Mouse (Mus musculus) right cerebral cortex, postnatal 36 days (tissue): Measurements from ENCODE around the gene Klre1.
"Not testable (repeated sequence)": the region's sequence is repeated elsewhere in the genome, so short reads cannot be mapped to it uniquely, and the experiment has no call there.

ENCODE experiments used
- DNase-seq, 2 experiments: peaks; one replicate each; pipeline ENCODE4 v3.0.0; 2022; ENCODE audit warnings: low spot score in 2 of 2, mixed read lengths in 1 of 2

The Klre1 gene

DNA sequence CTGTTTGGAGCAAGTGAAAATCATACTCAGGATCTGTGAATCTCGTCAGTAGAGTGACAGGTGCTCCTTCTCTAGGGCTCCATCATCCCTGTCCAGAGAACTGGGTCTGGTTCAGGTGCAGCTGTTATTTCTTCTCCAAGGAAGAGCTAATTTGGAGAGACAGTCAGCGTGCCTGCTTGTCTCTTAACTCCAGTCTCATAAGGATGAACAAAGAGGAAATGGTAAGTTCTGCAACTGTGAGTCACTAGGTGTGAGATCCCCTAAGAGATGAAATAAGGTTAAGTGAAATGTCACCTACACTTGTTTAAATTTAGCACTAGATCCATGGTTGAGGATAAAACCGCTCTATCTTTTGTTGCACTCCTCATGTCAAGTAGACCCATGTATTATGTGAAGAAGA, 5.3 kb downstream of the Klre1 start:
- DNase-seq: no peak

DNA sequence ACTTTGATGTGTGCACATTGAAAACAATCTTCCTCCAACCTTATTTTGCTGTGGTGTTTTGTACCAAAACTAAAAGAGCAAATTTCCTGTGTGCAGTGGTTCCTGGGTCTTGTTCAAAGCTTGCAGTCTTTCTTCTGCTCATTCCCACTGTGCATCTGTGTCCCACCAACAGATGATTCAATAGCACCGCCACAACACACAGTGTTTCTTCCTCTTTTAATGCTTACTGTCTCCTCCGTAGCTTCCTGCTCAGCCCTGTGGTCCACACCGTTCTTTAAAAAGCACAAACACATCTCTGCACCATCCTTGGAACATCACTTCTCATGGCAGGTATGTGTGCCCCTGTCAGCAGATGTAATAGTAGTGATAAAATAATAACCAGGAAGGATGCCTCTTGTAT, 13.8 kb downstream of the Klre1 start, which contains the start of gene Klrd1:
Klrd1 (plus strand) TSS at position 275 of the 400 bp plus-strand sequence.
- DNase-seq: no peak

DNA sequence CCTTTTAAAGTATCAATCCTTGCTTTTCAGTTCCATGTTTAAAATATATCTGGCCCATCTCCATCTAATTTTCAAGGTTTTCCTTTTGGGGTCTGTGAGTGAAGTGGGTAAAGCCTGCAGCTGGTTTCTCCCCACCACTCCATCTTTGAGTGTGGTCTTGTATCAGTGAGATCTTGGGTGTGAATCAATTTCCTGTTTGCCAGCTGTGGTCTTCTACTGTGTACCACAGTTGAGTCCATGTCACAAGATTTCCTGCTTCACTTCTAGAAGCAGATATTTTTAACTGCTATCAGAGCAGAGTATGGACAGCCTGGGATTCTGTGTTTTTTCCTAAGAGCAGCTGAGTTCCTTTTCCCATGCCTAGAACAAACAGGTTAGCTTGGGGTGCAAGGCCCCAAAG, 30.7 kb downstream of the Klre1 start:
- no peak for DNase-seq

DNA sequence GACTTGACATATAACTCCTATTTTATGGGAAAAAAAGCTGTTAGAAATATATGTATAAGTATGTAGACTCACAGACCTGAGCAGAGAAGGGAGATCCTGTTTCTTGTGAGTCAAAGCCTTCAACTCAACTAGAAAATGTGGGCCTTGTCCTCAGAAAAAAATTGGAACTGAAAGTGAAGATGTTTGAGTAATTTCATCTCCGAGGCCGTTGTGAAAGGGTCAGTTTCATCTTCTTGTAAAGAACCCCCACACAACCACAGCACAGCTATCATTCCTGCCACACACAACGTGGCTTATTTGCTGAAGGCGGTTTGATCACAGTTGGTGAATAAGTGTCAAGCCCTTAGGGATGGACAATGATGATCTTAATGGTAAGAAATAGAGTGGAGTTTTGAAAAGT, 46.0 kb downstream of the Klre1 start, which contains the start of gene Klrk1:
Klrk1 (minus strand) TSS at position 130 of the 400 bp plus-strand sequence.
- no peak for DNase-seq

GRCm38 (mm10) chr6:129631046-129631445, 53.3 kb downstream of the Klre1 start:
- not testable (repeated sequence) for DNase-seq
